Mouse (Mus musculus) kidney, adult 9 months (tissue): Measurements from ENCODE around the gene Hoxb3.

ENCODE experiments used
- DNase-seq: peaks from one replicate; pipeline ENCODE4 v3.0.0; 2022

The Hoxb3 gene

GRCm38 (mm10) chr11:96354801-96355311, 31.7 kb downstream of the Hoxb3 start:
- DNase-seq = no peak

- DNase-seq = peak; percentile 61
Measured at GRCm38 (mm10) chr11:96363807-96364206, 40.7 kb downstream of the Hoxb3 start.

GRCm38 (mm10) chr11:96365441-96366091, 42.4 kb downstream of the Hoxb3 start, which contains the start of gene Hoxb1:
Gene Hoxb1, plus strand, starts transcription at chr11:96365752.
- no peak for DNase-seq

GRCm38 (mm10) chr11:96366092-96367041, 43.2 kb downstream of the Hoxb3 start:
- DNase-seq = peak; percentile 30

GRCm38 (mm10) chr11:96367141-96367540, 44.0 kb downstream of the Hoxb3 start:
- no peak for DNase-seq

- no peak for DNase-seq
Measured at GRCm38 (mm10) chr11:96368686-96369085, 45.6 kb downstream of the Hoxb3 start.

GRCm38 (mm10) chr11:96369140-96369539, 46.0 kb downstream of the Hoxb3 start:
- no peak for DNase-seq

GRCm38 (mm10) chr11:96371726-96372125, 48.6 kb downstream of the Hoxb3 start:
- no peak for DNase-seq

GRCm38 (mm10) chr11:96372519-96372918, 49.4 kb downstream of the Hoxb3 start:
- no peak for DNase-seq

- DNase-seq = no peak
Measured at GRCm38 (mm10) chr11:96374810-96375209, 51.7 kb downstream of the Hoxb3 start.

- no peak for DNase-seq
Measured at GRCm38 (mm10) chr11:96383381-96383780, 60.3 kb downstream of the Hoxb3 start.

GRCm38 (mm10) chr11:96387635-96388034, 64.5 kb downstream of the Hoxb3 start:
- no peak for DNase-seq

- no peak for DNase-seq
Measured at GRCm38 (mm10) chr11:96396772-96397626, 73.9 kb downstream of the Hoxb3 start.
